Mouse (Mus musculus): ENCODE measurements around the gene Elavl1.

The Elavl1 gene

GRCm38 (mm10) chr8:4321031-4321430, 4.2 kb downstream of the Elavl1 start:
- DNase-seq (ENCODE audit: extremely low read depth, low read depth) = no peak

GRCm38 (mm10) chr8:4320404-4320803, 4.8 kb downstream of the Elavl1 start:
- DNase-seq (ENCODE audit: extremely low read depth, low read depth) = no peak

GRCm38 (mm10) chr8:4319573-4319872, 5.7 kb downstream of the Elavl1 start:
- no peak for DNase-seq (ENCODE audit: extremely low read depth, low read depth)

GRCm38 (mm10) chr8:4318796-4319572, 6.2 kb downstream of the Elavl1 start:
- no peak for DNase-seq (ENCODE audit: extremely low read depth, low read depth)

- DNase-seq (ENCODE audit: extremely low read depth, low read depth) = no peak
Observed at GRCm38 (mm10) chr8:4318124-4318523, 7.1 kb downstream of the Elavl1 start.

GRCm38 (mm10) chr8:4314852-4315251, 10.4 kb downstream of the Elavl1 start:
- DNase-seq (ENCODE audit: extremely low read depth, low read depth) = no peak

GRCm38 (mm10) chr8:4313254-4314124, 11.7 kb downstream of the Elavl1 start:
- no peak for DNase-seq (ENCODE audit: extremely low read depth, low read depth)

GRCm38 (mm10) chr8:4312104-4312503, 13.1 kb downstream of the Elavl1 start:
- DNase-seq (ENCODE audit: extremely low read depth, low read depth) = no peak

- DNase-seq (ENCODE audit: extremely low read depth, low read depth) = peak; percentile 68
Observed at GRCm38 (mm10) chr8:4305838-4306237, 19.4 kb downstream of the Elavl1 start.

GRCm38 (mm10) chr8:4304124-4304547, 21.1 kb downstream of the Elavl1 start:
- DNase-seq (ENCODE audit: extremely low read depth, low read depth) = peak; percentile 91

- peak; percentile 60 for DNase-seq (ENCODE audit: extremely low read depth, low read depth)
Observed at GRCm38 (mm10) chr8:4297822-4298221, 27.4 kb downstream of the Elavl1 start.

GRCm38 (mm10) chr8:4292738-4293137, 32.5 kb downstream of the Elavl1 start:
- DNase-seq (ENCODE audit: extremely low read depth, low read depth) = no peak

GRCm38 (mm10) chr8:4276111-4276465, 49.1 kb downstream of the Elavl1 start:
- no peak for DNase-seq (ENCODE audit: extremely low read depth, low read depth)

GRCm38 (mm10) chr8:4275275-4276110, 49.7 kb downstream of the Elavl1 start, which contains the start of gene Timm44:
Timm44 (minus strand) TSS chr8:4275913.
- peak; percentile 86 for DNase-seq (ENCODE audit: extremely low read depth, low read depth)

- no peak for DNase-seq (ENCODE audit: extremely low read depth, low read depth)
Observed at GRCm38 (mm10) chr8:4269609-4270008, 55.6 kb downstream of the Elavl1 start.

GRCm38 (mm10) chr8:4267627-4268026, 57.6 kb downstream of the Elavl1 start:
- no peak for DNase-seq (ENCODE audit: extremely low read depth, low read depth)

- DNase-seq (ENCODE audit: extremely low read depth, low read depth) = no peak
Observed at GRCm38 (mm10) chr8:4265160-4265914, 59.9 kb downstream of the Elavl1 start.

- DNase-seq (ENCODE audit: extremely low read depth, low read depth) = no peak
Observed at GRCm38 (mm10) chr8:4263105-4263791, 62.0 kb downstream of the Elavl1 start.

GRCm38 (mm10) chr8:4259805-4260170, 65.4 kb downstream of the Elavl1 start:
- DNase-seq (ENCODE audit: extremely low read depth, low read depth) = no peak

GRCm38 (mm10) chr8:4259125-4259804, 65.9 kb downstream of the Elavl1 start, which contains the start of gene Ctxn1:
Ctxn1 (minus strand) TSS chr8:4259274.
- DNase-seq (ENCODE audit: extremely low read depth, low read depth) = no peak
